Mouse (Mus musculus): ENCODE measurements at regions not wholly inside any gene's neighbourhood (a gene's known extent, or its start where the extent isn't known, plus 50 kb on each side); places are given as distances from the start of the nearest gene placed in this dataset.

- DNase-seq (ENCODE audit: low spot score in 2 of 2): no peak
These were observed 158.1 kb upstream of the Ccn2 start for GRCm38 (mm10) chr10:24437177-24437576.

DNA sequence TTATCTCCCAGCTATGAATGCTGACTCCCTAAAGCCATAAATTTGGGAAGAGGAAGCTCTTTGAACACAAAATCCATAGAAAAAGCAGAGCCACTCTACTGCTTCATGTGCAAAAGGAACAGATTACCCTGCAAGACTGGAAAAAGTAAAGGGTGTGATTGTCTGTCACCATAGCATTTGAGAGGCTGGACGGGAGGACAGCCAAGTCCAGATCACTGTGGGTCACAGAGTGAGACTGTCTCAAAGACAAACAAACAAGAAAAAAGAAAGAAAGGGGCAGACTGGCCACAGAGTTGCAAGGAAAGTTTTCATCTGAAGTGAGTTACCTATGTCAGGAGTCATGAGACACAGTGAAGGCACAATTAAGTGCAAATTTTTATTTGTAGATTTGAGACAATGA lies 150.7 kb upstream of the Ccn2 start:
- DNase-seq (ENCODE audit: low spot score in 2 of 2): no peak

- no peak for DNase-seq (ENCODE audit: low spot score in 2 of 2)
These were observed 150.2 kb upstream of the Ccn2 start for GRCm38 (mm10) chr10:24445036-24445435.

DNA sequence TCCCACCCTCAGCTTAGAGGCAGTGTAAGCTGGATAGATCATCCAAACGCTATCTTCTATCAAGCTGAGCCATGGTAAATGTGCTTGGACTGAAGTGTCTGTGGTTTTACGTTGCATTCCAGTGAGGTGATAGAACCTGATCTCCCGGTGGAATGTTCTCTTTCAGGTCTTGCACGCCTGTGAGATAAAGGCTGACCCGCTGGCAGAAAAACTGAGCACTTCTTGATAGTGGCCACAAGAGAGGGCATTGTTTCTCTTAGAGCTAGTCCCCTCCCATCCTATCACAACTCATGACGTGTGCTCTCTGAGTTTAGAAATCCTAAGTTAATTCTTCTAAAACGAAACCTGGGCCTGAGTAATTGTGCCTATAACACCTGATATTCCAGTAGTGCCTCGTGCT lies 149.1 kb upstream of the Ccn2 start:
- no peak for DNase-seq (ENCODE audit: low spot score in 2 of 2)

- no peak for DNase-seq (ENCODE audit: low spot score in 2 of 2)
These were observed 148.1 kb upstream of the Ccn2 start for GRCm38 (mm10) chr10:24447135-24447534.

DNA sequence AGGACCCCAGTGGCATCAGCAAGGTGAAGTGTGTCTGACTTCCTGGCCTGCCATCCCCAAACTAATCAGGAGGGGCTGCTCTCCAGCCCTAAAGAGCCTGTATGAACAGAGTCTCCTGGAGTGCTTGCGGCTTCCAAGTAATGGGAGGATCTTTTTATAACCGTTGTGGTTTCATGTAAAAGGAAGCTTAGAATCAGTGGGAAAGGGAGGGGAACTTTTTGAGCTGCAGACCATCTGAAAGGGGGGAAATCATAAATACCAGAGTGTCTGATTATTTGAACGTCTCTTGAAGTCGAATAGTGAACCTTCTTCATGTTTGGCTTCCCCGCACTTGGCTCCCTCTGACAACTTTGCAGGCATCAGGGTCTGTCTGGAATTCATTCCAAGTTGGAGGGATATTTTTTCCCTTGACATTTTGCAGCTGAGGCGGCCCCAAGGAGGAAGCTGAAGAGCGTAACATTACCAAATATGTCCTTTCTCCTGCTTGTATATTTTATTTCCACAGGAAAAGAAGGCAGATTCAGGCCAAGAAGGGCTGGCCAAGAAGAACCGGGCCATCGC lies 147.2 kb upstream of the Ccn2 start:
- no peak for DNase-seq (ENCODE audit: low spot score in 2 of 2)

DNA sequence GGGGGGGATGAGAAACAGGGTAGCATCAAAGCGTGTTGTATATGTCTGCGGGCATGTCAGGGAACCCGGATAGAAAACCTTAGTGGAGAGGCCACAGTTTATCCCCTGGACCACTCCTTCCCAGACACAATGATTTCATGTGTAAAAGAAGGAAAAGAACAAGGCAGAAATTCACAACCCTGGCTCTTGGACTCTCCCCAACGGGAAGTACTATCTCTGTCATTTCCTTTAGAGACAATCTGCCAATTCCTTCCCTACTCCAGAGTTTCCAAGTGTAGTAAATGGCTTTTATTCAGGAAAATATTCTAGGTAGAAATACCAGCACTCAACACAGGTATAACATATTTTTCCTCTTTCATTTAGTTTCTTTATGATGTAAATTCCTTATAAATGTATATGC lies 141.7 kb upstream of the Ccn2 start:
- DNase-seq (ENCODE audit: low spot score in 2 of 2): no peak

GRCm38 (mm10) chr10:24458667-24459066 lies 136.6 kb upstream of the Ccn2 start:
- DNase-seq (ENCODE audit: low spot score in 2 of 2): no peak

- no peak for DNase-seq (ENCODE audit: low spot score in 2 of 2)
These were observed 131.4 kb upstream of the Ccn2 start for GRCm38 (mm10) chr10:24463873-24464272.

DNA sequence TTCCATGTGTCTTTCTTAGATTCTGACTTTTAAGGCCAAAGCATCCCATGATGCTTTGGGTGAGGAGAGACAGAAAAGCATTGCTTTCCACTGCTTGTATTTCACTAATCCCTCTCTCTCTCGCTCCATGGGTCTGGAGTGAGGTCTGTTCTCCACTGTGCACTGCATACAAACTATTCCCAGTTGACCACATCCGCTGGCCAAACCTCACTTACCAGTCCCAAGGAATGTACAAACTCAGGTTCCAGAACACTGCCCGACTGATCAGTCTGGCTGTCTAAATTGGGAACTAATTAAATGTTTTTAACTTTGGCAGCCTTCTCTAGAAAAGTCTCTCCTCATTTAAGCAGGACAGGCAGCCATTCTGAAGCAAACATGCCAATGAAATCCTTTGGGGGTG lies 130.9 kb upstream of the Ccn2 start:
- DNase-seq (ENCODE audit: low spot score in 2 of 2): no peak

GRCm38 (mm10) chr10:24469741-24470140 lies 125.5 kb upstream of the Ccn2 start:
- no peak for DNase-seq (ENCODE audit: low spot score in 2 of 2)

GRCm38 (mm10) chr10:24471521-24471920 lies 123.7 kb upstream of the Ccn2 start:
- DNase-seq (ENCODE audit: low spot score in 2 of 2): no peak

- DNase-seq (ENCODE audit: low spot score in 2 of 2): no peak
These were observed 119.0 kb upstream of the Ccn2 start for GRCm38 (mm10) chr10:24476288-24476687.

GRCm38 (mm10) chr10:24478535-24478934 lies 116.7 kb upstream of the Ccn2 start:
- DNase-seq (ENCODE audit: low spot score in 2 of 2): no peak

DNA sequence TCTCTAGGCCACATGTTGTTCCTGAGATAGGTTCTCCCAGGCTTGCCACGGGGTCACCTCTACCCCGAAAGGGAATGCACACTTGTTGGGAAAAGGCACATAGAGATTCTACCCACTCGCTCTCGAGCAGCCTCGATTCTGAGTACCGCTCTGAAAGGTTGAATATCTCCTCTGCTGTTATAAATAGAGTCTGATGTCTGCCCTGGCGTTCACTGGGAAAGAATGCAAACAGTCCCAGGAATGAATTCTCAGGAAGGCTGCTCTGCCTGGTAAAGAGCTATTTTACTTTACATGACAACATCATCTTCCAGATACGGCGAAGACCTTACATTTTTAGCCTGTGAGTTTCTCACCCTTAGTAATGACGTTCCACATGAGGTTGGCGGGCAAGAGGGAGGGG lies 116.1 kb upstream of the Ccn2 start:
- no peak for DNase-seq (ENCODE audit: low spot score in 2 of 2)

GRCm38 (mm10) chr10:24481926-24482612 lies 113.2 kb upstream of the Ccn2 start:
- DNase-seq (ENCODE audit: low spot score in 2 of 2): no peak

DNA sequence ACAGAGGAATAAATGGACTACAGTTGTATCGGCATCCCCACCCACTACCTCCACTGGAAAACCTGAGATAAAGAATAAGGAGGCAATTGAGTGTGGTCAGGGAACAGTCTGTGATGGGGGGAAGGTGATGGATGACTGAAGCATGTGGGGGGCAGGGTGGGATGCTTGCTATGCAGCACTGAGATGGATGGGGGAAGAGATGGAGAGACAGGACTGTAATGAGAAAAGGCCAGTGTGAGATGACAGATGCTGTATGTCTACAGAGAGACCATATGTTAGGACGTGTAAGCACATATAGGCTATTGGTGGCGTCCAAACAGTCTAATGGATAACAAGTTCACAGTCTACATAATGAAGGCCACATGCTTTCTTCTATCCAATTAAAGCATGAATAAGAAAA lies 112.2 kb upstream of the Ccn2 start:
- DNase-seq (ENCODE audit: low spot score in 2 of 2): no peak

GRCm38 (mm10) chr10:24484101-24484660 lies 111.1 kb upstream of the Ccn2 start:
- no peak for DNase-seq (ENCODE audit: low spot score in 2 of 2)

- DNase-seq (ENCODE audit: low spot score in 2 of 2): no peak
These were observed 109.8 kb upstream of the Ccn2 start for GRCm38 (mm10) chr10:24485461-24485860.

DNA sequence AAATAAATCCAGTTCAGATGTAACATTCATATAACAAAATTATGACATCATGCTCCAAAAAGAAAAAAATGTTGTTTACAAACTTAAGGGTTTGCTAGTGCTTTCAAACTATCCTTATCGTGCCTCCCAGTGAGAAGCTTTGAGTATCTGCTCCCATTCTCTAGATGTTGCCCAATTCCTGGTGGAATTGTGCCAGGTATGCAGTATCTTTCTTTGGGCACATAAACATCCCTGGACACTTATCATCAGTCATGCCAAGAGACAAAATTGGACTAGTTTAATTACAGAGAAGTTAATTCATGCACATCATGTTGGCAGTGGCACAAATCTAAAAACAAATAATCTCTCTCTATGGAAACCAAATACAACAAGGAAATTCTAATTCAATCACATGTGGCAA lies 109.0 kb upstream of the Ccn2 start:
- no peak for DNase-seq (ENCODE audit: low spot score in 2 of 2)

- DNase-seq (ENCODE audit: low spot score in 2 of 2): no peak
These were observed 107.3 kb upstream of the Ccn2 start for GRCm38 (mm10) chr10:24487915-24488314.

DNA sequence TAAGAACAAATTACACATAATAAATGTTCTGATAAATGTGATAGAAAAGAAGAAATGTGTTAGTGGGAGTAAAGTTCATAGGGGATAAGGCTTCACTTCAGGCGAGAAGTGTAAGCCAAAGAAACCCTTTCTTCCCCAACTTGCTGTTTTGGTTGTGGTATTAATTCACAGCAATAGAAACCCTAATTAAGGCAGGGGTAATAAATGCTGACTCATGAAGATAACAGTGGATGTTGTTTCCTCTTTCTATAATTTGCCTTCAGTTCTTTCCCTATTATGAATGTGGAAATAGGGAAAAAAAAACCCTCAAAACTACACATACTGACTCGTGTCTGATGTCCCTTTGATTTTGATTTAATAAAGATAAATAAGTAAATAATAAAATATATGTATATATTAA lies 104.8 kb upstream of the Ccn2 start:
- no peak for DNase-seq (ENCODE audit: low spot score in 2 of 2)

GRCm38 (mm10) chr10:24491848-24492247 lies 103.4 kb upstream of the Ccn2 start:
- no peak for DNase-seq (ENCODE audit: low spot score in 2 of 2)

GRCm38 (mm10) chr10:24493392-24493791 lies 101.8 kb upstream of the Ccn2 start:
- no peak for DNase-seq (ENCODE audit: low spot score in 2 of 2)

Measured in spleen, postnatal 10 days (tissue).